Mouse (Mus musculus) megakaryocyte-erythroid progenitor cell, adult 5-6 weeks (primary cell): Measurements from ENCODE around the gene Cfap97d1. TPM values are rescaled to one million over a fixed set of nuclear protein-coding genes. Genes with fewer than 3 reads are reported as not detected.

Source experiments
- ATAC-seq: replicated peaks from 2 replicates; pipeline ENCODE4 v1.8.0; 2016; ENCODE audit warnings: mild to moderate bottlenecking, inconsistent platforms; ENCODE audit not compliant: severe bottlenecking, poor library complexity, low FRiP score, low TSS enrichment
- total RNA-seq, 2 experiments: library from RNA; stranded (forward) in 1 of 2; stranded (reverse) in 1 of 2; fragments of 200-1000, 215-1000 nt in 1 of 2; fragments of >200 nt in 1 of 2; fragmentation: Nextera tagmentation in 1 of 2; gene quantifications; 2 replicates each; pipeline ENCODE4 v1.2.3; 2014 to 2017

Cfap97d1 gene
- total RNA-seq, 2 experiments from 2014 or later: not detected

DNA sequence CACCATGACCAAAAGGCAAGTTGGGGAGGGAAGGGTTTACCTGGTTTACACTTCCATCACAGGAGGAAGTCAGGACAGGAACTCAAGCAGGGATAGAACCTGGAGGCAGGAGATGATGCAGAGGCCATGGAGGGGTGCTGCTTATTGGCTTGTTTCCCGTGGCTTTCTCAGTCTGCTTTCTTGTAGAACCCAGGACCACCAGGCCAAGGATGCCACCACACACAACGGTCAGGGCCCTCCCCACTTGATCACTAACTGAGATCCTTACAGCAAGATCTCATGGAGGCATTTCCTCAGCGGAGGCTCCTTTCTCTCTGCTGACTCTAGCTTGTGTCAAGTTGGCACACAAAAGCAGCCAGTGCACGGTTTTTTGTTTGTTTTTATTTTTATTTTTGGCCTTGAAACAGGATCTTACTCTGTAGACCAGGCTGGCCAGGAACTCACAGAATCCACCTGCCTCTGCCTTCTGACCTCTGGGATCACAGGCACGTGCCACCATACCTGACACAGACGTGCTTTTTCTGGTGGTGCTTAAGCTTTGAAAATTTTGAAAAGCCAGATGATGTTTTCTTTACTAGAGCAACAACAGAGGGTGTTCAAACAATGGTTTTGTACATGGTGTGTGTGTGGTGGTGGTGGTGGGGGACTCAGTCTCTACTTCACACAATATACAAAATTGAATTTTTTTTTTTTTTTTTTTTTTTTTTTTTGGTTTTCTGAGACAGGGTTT, 44.2 kb downstream of the Cfap97d1 start, which contains the start of gene Mpp3:
Gene Mpp3 (minus strand): TSS at position 375 of the 730 bp plus-strand sequence.
- no peak for ATAC-seq

GRCm38 (mm10) chr11:102029304-102029703, 45.2 kb downstream of the Cfap97d1 start:
- ATAC-seq: no peak

- no peak for ATAC-seq
These were observed 45.9 kb downstream of the Cfap97d1 start for GRCm38 (mm10) chr11:102029966-102030365.

DNA sequence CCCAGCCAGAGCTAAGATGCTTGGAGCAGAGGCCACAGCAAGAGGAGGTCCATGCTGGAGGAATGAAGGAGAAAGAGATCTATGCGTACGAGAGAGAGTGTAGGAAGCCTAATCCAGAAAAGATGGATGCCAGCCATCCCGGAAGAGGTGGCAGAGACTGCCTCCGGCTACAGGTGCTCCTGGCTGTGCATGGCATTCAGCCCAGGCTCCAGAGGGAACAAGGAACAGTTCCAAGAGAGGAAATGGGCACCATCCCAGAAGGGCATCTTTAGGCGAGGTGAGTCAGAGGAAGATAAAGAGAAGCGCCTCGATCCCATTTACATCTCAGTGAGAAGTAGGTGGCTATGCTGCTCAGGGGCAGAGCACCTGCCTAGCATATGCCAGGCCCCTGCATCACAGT, 47.1 kb downstream of the Cfap97d1 start:
- ATAC-seq: no peak

- no peak for ATAC-seq
These were observed 49.0 kb downstream of the Cfap97d1 start for GRCm38 (mm10) chr11:102033055-102033591.

- no peak for ATAC-seq
These were observed 50.8 kb downstream of the Cfap97d1 start for GRCm38 (mm10) chr11:102034887-102035286.

DNA sequence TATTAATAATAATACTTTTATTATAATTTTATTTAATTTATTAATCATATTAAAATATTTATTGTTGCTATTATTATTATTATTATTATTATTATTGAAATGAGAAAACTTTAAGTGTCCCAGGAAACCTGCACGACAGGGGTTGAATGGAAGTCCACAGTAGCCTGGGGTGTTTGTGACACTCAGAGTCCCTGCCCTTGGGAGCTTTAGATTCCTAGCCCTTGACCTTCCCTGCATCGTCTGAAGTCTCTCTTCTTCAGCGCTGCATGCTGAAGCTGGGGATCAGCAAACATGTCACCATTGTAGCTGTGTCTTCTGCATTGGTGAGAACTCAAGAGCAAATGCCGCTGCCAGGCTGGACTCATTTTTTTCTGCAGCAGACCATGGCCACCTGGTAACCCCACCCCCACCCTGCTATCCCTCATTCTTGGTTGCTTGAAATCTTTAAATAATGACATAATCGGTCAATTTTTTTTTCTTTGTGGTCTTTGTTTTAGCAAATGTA, 51.4 kb downstream of the Cfap97d1 start:
- ATAC-seq: no peak

- ATAC-seq: no peak
These were observed 52.3 kb downstream of the Cfap97d1 start for GRCm38 (mm10) chr11:102036336-102036735.

- no peak for ATAC-seq
These were observed 53.7 kb downstream of the Cfap97d1 start for GRCm38 (mm10) chr11:102037789-102038188.

- ATAC-seq: no peak
These were observed 55.5 kb downstream of the Cfap97d1 start for GRCm38 (mm10) chr11:102039487-102040137.

DNA sequence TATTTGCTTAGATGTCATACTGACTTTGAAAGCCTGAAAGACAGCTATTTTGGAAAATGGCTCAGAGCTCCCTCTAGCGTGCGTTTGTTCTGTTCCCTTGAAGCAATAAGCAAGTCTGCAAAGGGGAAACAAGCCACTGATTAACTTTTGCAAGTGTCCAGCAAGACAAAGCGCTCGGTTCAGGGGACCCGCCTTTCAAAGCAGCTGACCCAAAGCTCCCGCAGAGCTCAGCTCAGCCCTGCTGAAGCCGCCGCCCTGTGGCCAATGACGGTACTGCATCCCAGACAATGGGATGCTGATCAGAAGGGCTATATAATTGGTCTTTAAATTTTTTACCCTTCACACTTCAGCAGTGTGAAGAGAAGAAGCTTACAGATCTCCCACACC, 56.1 kb downstream of the Cfap97d1 start:
- ATAC-seq: peak; percentile 62

DNA sequence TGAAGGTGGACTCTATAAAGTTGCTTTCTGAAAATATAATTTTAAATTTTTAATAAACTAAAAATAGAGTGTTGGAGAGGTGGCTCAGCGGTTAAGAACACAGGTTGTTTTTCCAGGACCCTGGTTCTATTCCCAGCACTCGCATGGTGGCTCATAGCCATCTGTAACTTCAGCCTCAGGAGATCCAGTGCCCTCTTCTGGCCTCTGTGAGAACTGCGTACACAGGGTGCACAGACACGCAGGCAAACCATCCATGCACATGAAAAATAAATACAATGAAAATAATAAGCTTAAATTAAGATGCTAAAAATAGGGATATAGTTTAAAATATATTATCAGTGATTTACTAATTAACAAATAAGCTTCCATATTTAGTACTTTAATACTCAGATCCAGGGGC, 56.6 kb downstream of the Cfap97d1 start:
- no peak for ATAC-seq

GRCm38 (mm10) chr11:102041350-102041949, 57.4 kb downstream of the Cfap97d1 start, which contains the start of gene Cd300lg:
Gene Cd300lg (plus strand): TSS chr11:102041509.
- no peak for ATAC-seq

Other genes with a start within 250 kb of the Cfap97d1 start
- gene Etv4, start 198.9 kb upstream of the Cfap97d1 start, total RNA-seq (2014; fragmentation: Nextera tagmentation): not detected in 2 replicates
- not detected in 2 replicates for gene Etv4, start 198.9 kb upstream of the Cfap97d1 start, total RNA-seq (2017)
- gene Meox1, start 89.9 kb upstream of the Cfap97d1 start, total RNA-seq (2014; fragmentation: Nextera tagmentation): not detected in 2 replicates
- not detected in 2 replicates for gene Meox1, start 89.9 kb upstream of the Cfap97d1 start, total RNA-seq (2017)
- not detected in 2 replicates for gene Sost, start 17.3 kb upstream of the Cfap97d1 start, total RNA-seq (2014; fragmentation: Nextera tagmentation)
- not detected in 2 replicates for gene Sost, start 17.3 kb upstream of the Cfap97d1 start, total RNA-seq (2017)
- 0.28 and 0.96 TPM in 2 replicates for gene Dusp3, start 2.7 kb downstream of the Cfap97d1 start, total RNA-seq (2014; fragmentation: Nextera tagmentation)
- gene Dusp3, start 2.7 kb downstream of the Cfap97d1 start, total RNA-seq (2017): 0.70 and 1.3 TPM in 2 replicates
- not detected in 2 replicates for gene Mpp3, start 44.2 kb downstream of the Cfap97d1 start, total RNA-seq (2014; fragmentation: Nextera tagmentation)
- gene Mpp3, start 44.2 kb downstream of the Cfap97d1 start, total RNA-seq (2017): not detected in 2 replicates
- gene Cd300lg, start 57.2 kb downstream of the Cfap97d1 start, total RNA-seq (2014; fragmentation: Nextera tagmentation): not detected in 2 replicates
- 1.8 TPM in 1 of 2 replicates, not detected in the other for gene Cd300lg, start 57.2 kb downstream of the Cfap97d1 start, total RNA-seq (2017)
- gene Mpp2, start 104.2 kb downstream of the Cfap97d1 start, total RNA-seq (2014; fragmentation: Nextera tagmentation): 3.2 and 3.7 TPM in 2 replicates
- 3.1 and 4.2 TPM in 2 replicates for gene Mpp2, start 104.2 kb downstream of the Cfap97d1 start, total RNA-seq (2017)
- gene Ppy, start 117.0 kb downstream of the Cfap97d1 start, total RNA-seq (2014; fragmentation: Nextera tagmentation): not detected in 2 replicates
- not detected in 2 replicates for gene Ppy, start 117.0 kb downstream of the Cfap97d1 start, total RNA-seq (2017)
- gene Pyy, start 123.6 kb downstream of the Cfap97d1 start, total RNA-seq (2014; fragmentation: Nextera tagmentation): not detected in 2 replicates
- not detected in 2 replicates for gene Pyy, start 123.6 kb downstream of the Cfap97d1 start, total RNA-seq (2017)
- 7.4 and 9.5 TPM in 2 replicates for gene Nags, start 161.2 kb downstream of the Cfap97d1 start, total RNA-seq (2014; fragmentation: Nextera tagmentation)
- gene Nags, start 161.2 kb downstream of the Cfap97d1 start, total RNA-seq (2017): 1.6 and 2.1 TPM in 2 replicates
- 4.7 and 9.3 TPM in 2 replicates for gene Tmem101, start 172.1 kb downstream of the Cfap97d1 start, total RNA-seq (2014; fragmentation: Nextera tagmentation)
- gene Tmem101, start 172.1 kb downstream of the Cfap97d1 start, total RNA-seq (2017): 11.8 and 15.7 TPM in 2 replicates
- 110 TPM in 2 replicates for gene Lsm12, start 201.0 kb downstream of the Cfap97d1 start, total RNA-seq (2014; fragmentation: Nextera tagmentation)
- 71.3 and 94.9 TPM in 2 replicates for gene Lsm12, start 201.0 kb downstream of the Cfap97d1 start, total RNA-seq (2017)
- gene G6pc3, start 205.3 kb downstream of the Cfap97d1 start, total RNA-seq (2014; fragmentation: Nextera tagmentation): 71.5 and 93.3 TPM in 2 replicates
- gene G6pc3, start 205.3 kb downstream of the Cfap97d1 start, total RNA-seq (2017): 39.9 and 59.4 TPM in 2 replicates
- 10.7 and 16.6 TPM in 2 replicates for gene Hdac5, start 245.9 kb downstream of the Cfap97d1 start, total RNA-seq (2014; fragmentation: Nextera tagmentation)
- gene Hdac5, start 245.9 kb downstream of the Cfap97d1 start, total RNA-seq (2017): 6.1 and 11.4 TPM in 2 replicates